Mouse (Mus musculus): ENCODE data around the gene Npcd. TPM values are rescaled to one million over a fixed set of nuclear protein-coding genes. Genes with fewer than 3 reads are reported as not detected.

Npcd gene
- total RNA-seq, 2 experiments from 2014 or later, result 0.61 TPM; not detected in 1

- DNase-seq, result no peak
Measured at GRCm38 (mm10) chr15:79803533-79804351, 30.3 kb downstream of the Npcd start.

GRCm38 (mm10) chr15:79802304-79802703 is 31.7 kb downstream of the Npcd start:
- DNase-seq, result no peak

GRCm38 (mm10) chr15:79801646-79802045 is 32.4 kb downstream of the Npcd start:
- DNase-seq, result no peak

- no peak for DNase-seq
Measured at GRCm38 (mm10) chr15:79800701-79801100, 33.3 kb downstream of the Npcd start.

- DNase-seq, result no peak
Measured at GRCm38 (mm10) chr15:79798591-79798990, 35.4 kb downstream of the Npcd start.

GRCm38 (mm10) chr15:79797680-79798079 is 36.4 kb downstream of the Npcd start:
- DNase-seq, result no peak

GRCm38 (mm10) chr15:79797096-79797495 is 36.9 kb downstream of the Npcd start:
- DNase-seq, result no peak

GRCm38 (mm10) chr15:79796256-79796655 is 37.8 kb downstream of the Npcd start:
- no peak for DNase-seq

GRCm38 (mm10) chr15:79794173-79794572 is 39.9 kb downstream of the Npcd start:
- no peak for DNase-seq

GRCm38 (mm10) chr15:79793076-79793475 is 41.0 kb downstream of the Npcd start:
- no peak for DNase-seq

GRCm38 (mm10) chr15:79792455-79792854 is 41.6 kb downstream of the Npcd start:
- DNase-seq, result no peak

- no peak for DNase-seq
Measured at GRCm38 (mm10) chr15:79791502-79791901, 42.5 kb downstream of the Npcd start.

GRCm38 (mm10) chr15:79790905-79791304 is 43.1 kb downstream of the Npcd start:
- DNase-seq, result no peak

GRCm38 (mm10) chr15:79790111-79790510 is 43.9 kb downstream of the Npcd start:
- DNase-seq, result no peak

- DNase-seq, result no peak
Measured at GRCm38 (mm10) chr15:79787815-79788214, 46.2 kb downstream of the Npcd start.

- no peak for DNase-seq
Measured at GRCm38 (mm10) chr15:79785056-79785455, 49.0 kb downstream of the Npcd start.

- no peak for DNase-seq
Measured at GRCm38 (mm10) chr15:79777749-79778148, 56.3 kb downstream of the Npcd start, which contains the start of gene Dnal4. Gene Dnal4 (minus strand): TSS chr15:79777849.

- no peak for DNase-seq
Measured at GRCm38 (mm10) chr15:79775662-79776061, 58.4 kb downstream of the Npcd start.

- DNase-seq, result peak; percentile 95
Measured at GRCm38 (mm10) chr15:79774117-79775027, 59.7 kb downstream of the Npcd start.

GRCm38 (mm10) chr15:79770629-79771240 is 63.3 kb downstream of the Npcd start:
- no peak for DNase-seq

- no peak for DNase-seq
Measured at GRCm38 (mm10) chr15:79768302-79768701, 65.7 kb downstream of the Npcd start.

GRCm38 (mm10) chr15:79767327-79767961 is 66.6 kb downstream of the Npcd start:
- no peak for DNase-seq
